In genomic region chr17:25014841-25015570, GRCm38 (mm10) we compare ENCODE assay signal across 8 mouse cellular contexts. TPM values are rescaled to one million over a fixed set of nuclear protein-coding genes. Genes with fewer than 3 reads are reported as not detected.
A peak's percentile ranks its signal among the peaks of the same experiment; 100 is the strongest.
DNase-seq lines count a peak whose midpoint lies in the region; ATAC-seq and TF ChIP-seq lines count a peak whose summit lies in the region.

No protein-coding gene starts in this region.

- H3K4me3 ChIP-seq in embryonic facial prominence, embryonic 15.5 days (replicated peaks): peak overlapping the region; percentile 99
- peak overlapping the region; percentile 99 for H3K4me3 ChIP-seq in heart, embryonic 10.5 days
- H3K4me3 ChIP-seq in kidney, embryonic 16.5 days (ENCODE audit: low read length): peak overlapping the region; percentile 100
- peak overlapping the region; percentile 82 for H3K4me3 ChIP-seq in liver, postnatal 0 days (ENCODE audit: low read depth, low read length)

- H3K4me1 ChIP-seq in embryonic facial prominence, embryonic 15.5 days: peaks cover 17% of the 10 kb centered on the region; the same call in 1 of the 2 replicates
- peaks cover 12% of the 10 kb centered on the region for H3K4me1 ChIP-seq in heart, embryonic 10.5 days
- H3K4me1 ChIP-seq in kidney, embryonic 16.5 days (ENCODE audit: insufficient read depth, low read length): peaks cover 19% of the 10 kb centered on the region
- peaks cover 19% of the 10 kb centered on the region for H3K4me1 ChIP-seq in liver, postnatal 0 days (ENCODE audit: insufficient read depth)

- H3K27ac ChIP-seq in embryonic facial prominence, embryonic 15.5 days (replicated peaks): peak overlapping the region; percentile 86
- H3K27ac ChIP-seq in heart, embryonic 10.5 days: peak overlapping the region; percentile 96
- H3K27ac ChIP-seq in kidney, embryonic 16.5 days (ENCODE audit: low read length): peak overlapping the region; percentile 91
- peak overlapping the region; percentile 91 for H3K27ac ChIP-seq in liver, postnatal 0 days (ENCODE audit: low read depth)

- no peak for TF ChIP-seq CTCF in liver, postnatal 0 days (IDR thresholded peaks at IDR 0.05; ENCODE audit: low read depth)

- H3K4me2 ChIP-seq in embryonic facial prominence, embryonic 15.5 days (replicated peaks): peak overlapping the region; percentile 95
- peak overlapping the region; percentile 75 for H3K4me2 ChIP-seq in kidney, embryonic 16.5 days (replicated peaks; ENCODE audit: low read depth, low read length)
- H3K4me2 ChIP-seq in liver, postnatal 0 days (ENCODE audit: low read depth, low read length): peak overlapping the region; percentile 98

- under 1% methylated on average over 39 of the region's 39 CpGs for whole genome bisulfite sequencing in embryonic facial prominence, embryonic 15.5 days
- WGBS in heart, embryonic 10.5 days: under 1% methylated on average over 39 of the region's 39 CpGs
- WGBS in kidney, embryonic 16.5 days: under 1% methylated on average over 39 of the region's 39 CpGs
- 1% methylated on average over 39 of the region's 39 CpGs for WGBS in liver, postnatal 0 days (ENCODE audit: insufficient replicate concordance)

- DNase-seq in CD8-positive naive resting alpha-beta T cell, adult 2 months (ENCODE audit: low read depth in 2 of 2, low spot score in 2 of 2): peak; percentile 10 to 12
- peak; percentile 37 to 59 for DNase-seq in adrenal gland, adult 18-20 months (ENCODE audit: low spot score in 2 of 2)
- DNase-seq in heart, embryonic 10.5 days (ENCODE audit: low spot score): peak; percentile 80
- peak; percentile 72 for DNase-seq in liver, postnatal 0 days
- peak; percentile 42 for DNase-seq in ovary, postnatal 36 days (ENCODE audit: low spot score)

- H3K27me3 ChIP-seq in embryonic facial prominence, embryonic 15.5 days: no peaks in the 10 kb centered on the region
- no peaks in the 10 kb centered on the region for H3K27me3 ChIP-seq in heart, embryonic 10.5 days (ENCODE audit: insufficient read depth, poor library complexity, severe bottlenecking)
- H3K27me3 ChIP-seq in kidney, embryonic 16.5 days (ENCODE audit: insufficient read depth, low read length): no peaks in the 10 kb centered on the region
- no peaks in the 10 kb centered on the region for H3K27me3 ChIP-seq in liver, postnatal 0 days (ENCODE audit: insufficient read depth, low read length)

- H3K9ac ChIP-seq in embryonic facial prominence, embryonic 15.5 days: peak overlapping the region; percentile 90
- peak overlapping the region; percentile 95 for H3K9ac ChIP-seq in kidney, embryonic 16.5 days (replicated peaks; ENCODE audit: low read length)
- H3K9ac ChIP-seq in liver, postnatal 0 days (replicated peaks): peak overlapping the region; percentile 96

- H3K9me3 ChIP-seq in embryonic facial prominence, embryonic 15.5 days (replicated peaks): no peaks in the 10 kb centered on the region
- no peaks in the 10 kb centered on the region for H3K9me3 ChIP-seq in heart, embryonic 10.5 days
- no peaks in the 10 kb centered on the region for H3K9me3 ChIP-seq in kidney, embryonic 16.5 days (ENCODE audit: low read length)
- no peaks in the 10 kb centered on the region for H3K9me3 ChIP-seq in liver, postnatal 0 days (ENCODE audit: low read length)

- TF ChIP-seq EP300 in liver, postnatal 0 days (IDR thresholded peaks at IDR 0.05; ENCODE audit: low read depth): no peak

- peak; percentile 5; the same call in 1 of the 2 replicates for ATAC-seq in embryonic facial prominence, embryonic 15.5 days (ENCODE audit: insufficient number of reproducible peaks, low FRiP score, low TSS enrichment, low read depth)
- peak; percentile 7; the same call in 1 of the 2 replicates for ATAC-seq in kidney, embryonic 16.5 days (ENCODE audit: low FRiP score, low TSS enrichment)
- peak; percentile 22 for ATAC-seq in liver, postnatal 0 days
- no peak for ATAC-seq in megakaryocyte-erythroid progenitor cell, adult 5-6 weeks (replicated peaks; ENCODE audit: low FRiP score, low TSS enrichment, poor library complexity, severe bottlenecking)

- peaks cover 26% of the 10 kb centered on the region for H3K36me3 ChIP-seq in embryonic facial prominence, embryonic 15.5 days
- H3K36me3 ChIP-seq in heart, embryonic 10.5 days: peaks cover 26% of the 10 kb centered on the region
- H3K36me3 ChIP-seq in kidney, embryonic 16.5 days (ENCODE audit: insufficient read depth, low read length): peaks cover 19% of the 10 kb centered on the region; the same call in 1 of the 2 replicates
- H3K36me3 ChIP-seq in liver, postnatal 0 days (replicated peaks; ENCODE audit: insufficient read depth, low read length): peaks cover 27% of the 10 kb centered on the region

RNA-seq across cellular contexts. Expression of gene Cramp1l, which starts 0.6 kb away (rescaled TPM):
- total RNA-seq in adrenal gland, adult 18-20 months (2021): 10 to 100 TPM; 20.4 to 24.0 TPM
- 7.2 and 7.8 TPM in 2 replicates for polyA plus RNA-seq in embryonic facial prominence, embryonic 15.5 days (2015; fragmentation: Nextera tagmentation; extraction: Ambion mirVana)
- polyA plus RNA-seq in heart, embryonic 10.5 days (2016; fragmentation: Nextera tagmentation; extraction: Ambion mirVana): 6.2 and 7.2 TPM in 2 replicates
- 5.4 and 6.6 TPM in 2 replicates for polyA plus RNA-seq in kidney, embryonic 16.5 days (2015; fragmentation: Nextera tagmentation; extraction: Ambion mirVana)
- polyA plus RNA-seq in liver, postnatal 0 days (2015; fragmentation: Nextera tagmentation; extraction: Ambion mirVana): 1.4 and 1.8 TPM in 2 replicates
- total RNA-seq in megakaryocyte-erythroid progenitor cell, adult 5-6 weeks (2014; fragmentation: Nextera tagmentation): 31.2 and 38.1 TPM in 2 replicates
- 10.1 and 10.9 TPM in 2 replicates for total RNA-seq in megakaryocyte-erythroid progenitor cell, adult 5-6 weeks (2017)

RNA-seq across cellular contexts. Expression of gene Ift140, which starts 0.9 kb away (rescaled TPM):
- total RNA-seq in adrenal gland, adult 18-20 months (2021): 10 to 100 TPM; 20.3 to 29.9 TPM
- polyA plus RNA-seq in embryonic facial prominence, embryonic 15.5 days (2015; fragmentation: Nextera tagmentation; extraction: Ambion mirVana): 19.4 and 19.8 TPM in 2 replicates
- polyA plus RNA-seq in heart, embryonic 10.5 days (2016; fragmentation: Nextera tagmentation; extraction: Ambion mirVana): 18.4 and 19.1 TPM in 2 replicates
- 24.9 and 25.5 TPM in 2 replicates for polyA plus RNA-seq in kidney, embryonic 16.5 days (2015; fragmentation: Nextera tagmentation; extraction: Ambion mirVana)
- polyA plus RNA-seq in liver, postnatal 0 days (2015; fragmentation: Nextera tagmentation; extraction: Ambion mirVana): 36.9 and 42.7 TPM in 2 replicates
- total RNA-seq in megakaryocyte-erythroid progenitor cell, adult 5-6 weeks (2014; fragmentation: Nextera tagmentation): 32.0 and 32.1 TPM in 2 replicates
- 27.6 and 33.9 TPM in 2 replicates for total RNA-seq in megakaryocyte-erythroid progenitor cell, adult 5-6 weeks (2017)

RNA-seq across cellular contexts. Expression of gene Jpt2, which starts 54.5 kb away (rescaled TPM):
- 10 to 100 TPM; 19.2 to 26.3 TPM for total RNA-seq in adrenal gland, adult 18-20 months (2021)
- polyA plus RNA-seq in embryonic facial prominence, embryonic 15.5 days (2015; fragmentation: Nextera tagmentation; extraction: Ambion mirVana): 148 and 166 TPM in 2 replicates
- 212 and 255 TPM in 2 replicates for polyA plus RNA-seq in heart, embryonic 10.5 days (2016; fragmentation: Nextera tagmentation; extraction: Ambion mirVana)
- 197 and 218 TPM in 2 replicates for polyA plus RNA-seq in kidney, embryonic 16.5 days (2015; fragmentation: Nextera tagmentation; extraction: Ambion mirVana)
- polyA plus RNA-seq in liver, postnatal 0 days (2015; fragmentation: Nextera tagmentation; extraction: Ambion mirVana): 22.4 and 25.1 TPM in 2 replicates
- total RNA-seq in megakaryocyte-erythroid progenitor cell, adult 5-6 weeks (2014; fragmentation: Nextera tagmentation): 74.2 and 79.1 TPM in 2 replicates
- total RNA-seq in megakaryocyte-erythroid progenitor cell, adult 5-6 weeks (2017): 77.8 and 78.2 TPM in 2 replicates

Comparison
In these comparisons a context has a peak if more than half of its experiments do, and no peak if none do; other contexts are left out.
1. DNase-seq: peak in every context shown above with its lines; median percentile 80 in heart, embryonic 10.5 days; 72 in liver, postnatal 0 days; 48 in adrenal gland, adult 18-20 months; 42 in ovary, postnatal 36 days; 11 in CD8-positive naive resting alpha-beta T cell, adult 2 months.